Mouse (Mus musculus) ES-E14 (cell line): ENCODE data around the gene Bcl2l14. TPM values are rescaled to one million over a fixed set of nuclear protein-coding genes. Genes with fewer than 3 reads are reported as not detected.

Experiments used
- DNase-seq: peaks from one replicate; pipeline ENCODE4 v3.0.0-alpha.2; 2013; ENCODE audit warnings: low read depth, low spot score
- H3K27ac ChIP-seq: 2 replicates; pipeline ENCODE4 v1.5.1; 2012; ENCODE audit warnings: low read depth, mild to moderate bottlenecking, low read length, moderate library complexity, mixed read lengths; ENCODE audit not compliant: poor library complexity, insufficient read depth, severe bottlenecking
- H3K36me3 ChIP-seq: 2 replicates; pipeline ENCODE4 v1.6.1; 2012; ENCODE audit warnings: mild to moderate bottlenecking, low read length, moderate library complexity, mixed read lengths; ENCODE audit not compliant: control insufficient read depth, poor library complexity, insufficient read depth, severe bottlenecking
- H3K4me1 ChIP-seq, 2 experiments: fragments of 150-350 bp in 1 of 2; sonication (generic) in 1 of 2; 2 replicates each; pipeline ENCODE4 v1.6.1; 2012; ENCODE audit warnings: low read length in 2 of 2, mild to moderate bottlenecking in 1 of 2, mixed read lengths in 1 of 2; ENCODE audit not compliant: control insufficient read depth in 2 of 2, insufficient read depth in 2 of 2, poor library complexity in 1 of 2
- H3K4me3 ChIP-seq, 2 experiments: fragments of 150-350 bp in 1 of 2; sonication (generic) in 1 of 2; 2 replicates each; pipeline ENCODE4 v1.5.1; 2012; ENCODE audit warnings: low read length in 2 of 2, low read depth in 1 of 2, mild to moderate bottlenecking in 1 of 2, mixed read lengths in 1 of 2; ENCODE audit not compliant: insufficient read depth in 1 of 2, poor library complexity in 1 of 2, severe bottlenecking in 1 of 2
- H3K9ac ChIP-seq: 2 replicates; pipeline ENCODE4 v1.6.1; 2012; ENCODE audit warnings: low read depth, mild to moderate bottlenecking, low read length, mixed read lengths; ENCODE audit not compliant: poor library complexity, insufficient read depth, severe bottlenecking
- H3K9me3 ChIP-seq: fragments of 150-350 bp; sonication (generic); 2 replicates; pipeline ENCODE4 v1.6.1; 2012; ENCODE audit warnings: low read depth, mild to moderate bottlenecking, low read length; ENCODE audit not compliant: control insufficient read depth, insufficient read depth
- CHD2 ChIP-seq: IDR thresholded peaks from 2 replicates; pipeline ENCODE4 v1.6.1; 2014; ENCODE audit warnings: mild to moderate bottlenecking, low read depth, low read length, inconsistent platforms
- HCFC1 ChIP-seq: IDR thresholded peaks from 2 replicates; pipeline ENCODE4 v1.6.1; 2012; ENCODE audit warnings: low read length, inconsistent platforms, borderline replicate concordance; ENCODE audit not compliant: insufficient read depth
- MAFK ChIP-seq: IDR thresholded peaks from 2 replicates; pipeline ENCODE4 v1.6.1; 2014; ENCODE audit warnings: mild to moderate bottlenecking, low read depth, low read length, inconsistent platforms; ENCODE audit not compliant: insufficient read depth
- ZC3H11A ChIP-seq: IDR thresholded peaks from 2 replicates; pipeline ENCODE4 v1.6.1; 2012; ENCODE audit warnings: low read depth, mild to moderate bottlenecking, inconsistent platforms, low read length, borderline replicate concordance
- ZNF384 ChIP-seq: IDR thresholded peaks from 2 replicates; pipeline ENCODE4 v1.6.1; 2012; ENCODE audit warnings: low read depth, low read length, inconsistent platforms
- in situ Hi-C, 2 experiments: fragments of 600-800 bp; cut with MboI; formaldehyde crosslinking; loops; one replicate each; pipeline ENCODE4 v1.15.1; 2025; ENCODE audit warnings: low sequenced_read_pairs in 2 of 2, inconsistent platforms in 1 of 2; ENCODE audit not compliant: unreplicated experiment in 2 of 2
- total RNA-seq: library from RNA; depleted of rRNA; stranded (reverse); fragments of 300-350 nt; gene quantifications from 2 replicates; pipeline ENCODE4 v1.2.3, GENCODE M21; 2012

Gene Bcl2l14
- total RNA-seq, 1 experiment = 1.6 TPM

GRCm38 (mm10) chr6:134425216-134425717 lies 29.1 kb downstream of the Bcl2l14 start:
- peak overlapping the region; percentile 27 to 51; a peak in 3 of 4 replicates for H3K4me3 ChIP-seq
- no peak overlapping the region for H3K9ac ChIP-seq
- H3K9me3 ChIP-seq = no peaks in the 10 kb centered on the region
- H3K4me1 ChIP-seq = no peaks in the 10 kb centered on the region
- TF ChIP-seq ZC3H11A (peak; percentile 89), HCFC1 (no peak)
- no peak overlapping the region for H3K27ac ChIP-seq
- in situ Hi-C loops = loop anchor here in 1 of 2 experiments (25.0 kb wide), 1 partner anchor 187 kb away; no protein-coding TSS in a partner anchor
- no peaks in the 10 kb centered on the region for H3K36me3 ChIP-seq
- DNase-seq = peak; percentile 68

DNA sequence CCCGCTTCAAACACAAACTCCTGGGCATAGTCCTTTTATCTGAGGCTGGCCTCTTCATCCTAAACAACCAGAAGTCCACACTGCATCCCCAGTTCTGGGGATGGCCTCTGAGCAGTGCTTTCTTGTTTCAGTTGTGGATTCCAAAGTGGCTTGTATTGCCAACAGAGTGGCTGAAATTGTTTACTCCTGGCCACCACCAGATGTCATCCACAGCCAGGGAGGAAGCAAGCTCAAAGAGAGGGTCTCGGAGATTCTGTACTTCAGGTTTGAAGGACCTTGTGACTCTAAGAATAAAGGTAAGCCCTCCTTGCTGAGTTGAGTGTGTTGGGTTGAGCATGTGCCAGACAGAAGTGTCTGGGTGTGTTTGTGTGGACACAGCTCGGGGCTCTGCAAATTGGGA lies 31.0 kb downstream of the Bcl2l14 start:
- H3K4me1 ChIP-seq = no peaks in the 10 kb centered on the region
- H3K27ac ChIP-seq = no peak overlapping the region
- H3K4me3 ChIP-seq = no peak overlapping the region
- H3K36me3 ChIP-seq = no peaks in the 10 kb centered on the region
- TF ChIP-seq ZNF384 = no peak
- no peak for TF ChIP-seq MAFK
- TF ChIP-seq ZC3H11A = no peak
- no peak for TF ChIP-seq HCFC1
- no peak for TF ChIP-seq CHD2
- no peak for DNase-seq
- no peaks in the 10 kb centered on the region for H3K9me3 ChIP-seq
- H3K9ac ChIP-seq = no peak overlapping the region
- in situ Hi-C loops = loop anchor here in 1 of 2 experiments (25.0 kb wide), 1 partner anchor 185 kb away; no protein-coding TSS in a partner anchor

GRCm38 (mm10) chr6:134428455-134428854 lies 32.3 kb downstream of the Bcl2l14 start:
- H3K9me3 ChIP-seq = no peaks in the 10 kb centered on the region
- H3K36me3 ChIP-seq = no peaks in the 10 kb centered on the region
- no peak overlapping the region for H3K4me3 ChIP-seq
- H3K27ac ChIP-seq = no peak overlapping the region
- TF ChIP-seq HCFC1 (no peak), CHD2 (no peak), ZNF384 (no peak), MAFK (no peak), ZC3H11A (no peak)
- no peak overlapping the region for H3K9ac ChIP-seq
- in situ Hi-C loops = loop anchor here in 1 of 2 experiments (25.0 kb wide), 1 partner anchor 184 kb away; no protein-coding TSS in a partner anchor
- no peak for DNase-seq
- H3K4me1 ChIP-seq = no peaks in the 10 kb centered on the region

DNA sequence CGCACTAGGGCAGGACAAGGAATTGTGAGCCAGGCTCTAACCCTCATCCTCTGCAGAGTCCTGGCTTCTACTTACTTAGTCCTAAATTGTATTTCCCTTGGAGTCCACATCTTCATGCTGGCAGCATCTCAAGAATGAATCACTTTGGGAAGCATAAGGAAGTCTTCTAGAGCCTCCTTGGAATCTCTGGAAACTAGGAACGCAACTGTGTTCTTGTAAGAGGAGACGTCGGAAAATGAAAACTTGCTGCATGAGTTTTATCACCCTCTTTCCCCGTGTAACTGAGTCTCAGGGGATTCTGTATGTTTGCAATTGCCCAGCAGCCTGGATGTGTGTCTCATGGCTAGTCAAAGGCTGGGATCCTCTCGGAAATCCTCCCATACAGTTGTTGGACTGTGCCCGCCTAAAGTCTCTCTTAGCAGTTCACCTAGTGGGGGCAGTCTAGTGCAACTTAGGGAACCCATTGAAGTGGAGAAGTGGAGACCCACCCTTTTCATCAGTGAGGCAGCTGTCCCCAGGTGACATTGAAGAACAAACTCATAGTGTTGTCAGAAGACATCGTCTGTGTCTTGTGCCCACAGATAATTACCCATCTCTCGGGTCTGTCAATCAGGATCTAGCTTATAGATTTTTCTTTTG lies 34.2 kb downstream of the Bcl2l14 start:
- no peak overlapping the region for H3K9ac ChIP-seq
- no peak overlapping the region for H3K27ac ChIP-seq
- H3K36me3 ChIP-seq = no peaks in the 10 kb centered on the region
- no peak for TF ChIP-seq ZC3H11A
- TF ChIP-seq MAFK = no peak
- no peak for TF ChIP-seq HCFC1
- no peak for TF ChIP-seq ZNF384
- no peak for TF ChIP-seq CHD2
- no peak overlapping the region for H3K4me3 ChIP-seq
- H3K4me1 ChIP-seq = no peaks in the 10 kb centered on the region
- DNase-seq = no peak
- in situ Hi-C loops = loop anchor here (5.0 to 25.0 kb wide), 2 partner anchors 182 to 187 kb away; no protein-coding TSS in a partner anchor
- no peaks in the 10 kb centered on the region for H3K9me3 ChIP-seq
